Mouse (Mus musculus) cerebellum, adult 2 months (tissue): ENCODE measurements around the gene Ly86.

ENCODE experiments used
- CTCF ChIP-seq: fragments of 200-500 bp; IDR thresholded peaks from 2 replicates; pipeline ENCODE4 v1.5.1; 2011; ENCODE audit warnings: low read depth, mild to moderate bottlenecking, control low read depth, low read length, moderate library complexity, borderline replicate concordance; ENCODE audit not compliant: insufficient read depth
- POLR2A ChIP-seq: fragments of 200-500 bp; IDR thresholded peaks from 2 replicates; pipeline ENCODE4 v1.6.1; 2011; ENCODE audit warnings: low read length, control low read depth, borderline replicate concordance; ENCODE audit not compliant: insufficient read depth

- TF ChIP-seq POLR2A (no peak), CTCF (no peak)
Measured at GRCm38 (mm10) chr13:37439477-37439876, 94.5 kb downstream of the Ly86 start.
